Mouse (Mus musculus) embryo, embryonic 10.5 days (tissue): ENCODE data around the gene Otx2.
"Not testable (repeated sequence)": the region's sequence is repeated elsewhere in the genome, so short reads cannot be mapped to it uniquely, and the experiment has no call there.

Experiments used
- DNase-seq: peaks from one replicate; pipeline ENCODE4 v3.0.0-alpha.2; 2015; ENCODE audit warnings: low spot score

The Otx2 gene

DNA sequence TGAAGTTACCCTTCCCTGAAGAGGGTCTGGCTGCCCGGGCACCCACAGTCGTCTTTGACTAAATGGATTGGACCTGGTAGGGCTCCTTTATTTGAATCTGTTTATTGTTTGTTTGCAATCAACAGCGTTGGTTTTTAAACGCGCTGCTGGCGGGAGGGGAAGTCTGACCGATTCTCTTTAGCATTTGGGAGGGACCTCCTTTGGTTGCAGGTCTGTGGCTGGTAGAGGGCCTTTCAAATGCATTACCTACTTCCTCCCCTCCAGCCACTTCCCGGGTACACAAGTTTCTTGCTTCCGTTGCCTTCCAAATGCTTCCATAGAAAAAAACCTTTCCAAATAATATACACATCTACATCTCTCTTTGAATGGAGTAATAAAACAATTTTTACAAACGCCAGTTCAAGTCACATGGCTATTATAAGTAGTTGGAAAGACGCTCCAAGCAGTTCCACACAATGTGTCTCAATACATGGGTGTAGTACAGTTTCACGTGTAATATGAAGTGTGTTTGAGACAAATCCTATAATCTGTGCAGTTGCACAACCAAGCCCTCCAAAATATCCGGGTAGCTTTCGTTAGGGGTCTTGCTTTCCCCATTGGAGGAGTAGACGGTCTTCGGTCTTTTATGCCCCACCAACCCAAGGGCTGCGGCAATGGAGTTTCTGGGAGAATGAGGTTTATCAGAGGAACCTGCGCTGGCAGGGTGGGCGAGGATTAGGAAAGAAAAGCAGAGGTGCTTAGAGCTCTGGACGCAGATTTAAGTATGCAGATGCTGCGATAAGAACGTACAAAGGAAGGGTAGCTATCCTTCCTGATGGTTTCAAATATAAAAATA lies 19.7 kb downstream of the Otx2 start:
- peak; percentile 64 for DNase-seq

- DNase-seq, result peak; percentile 34
These were observed 20.5 kb downstream of the Otx2 start for GRCm38 (mm10) chr14:48653081-48653480.

GRCm38 (mm10) chr14:48652256-48652655 lies 21.4 kb downstream of the Otx2 start:
- peak; percentile 22 for DNase-seq

GRCm38 (mm10) chr14:48651471-48652211 lies 22.0 kb downstream of the Otx2 start:
- DNase-seq, result peak; percentile 55

DNA sequence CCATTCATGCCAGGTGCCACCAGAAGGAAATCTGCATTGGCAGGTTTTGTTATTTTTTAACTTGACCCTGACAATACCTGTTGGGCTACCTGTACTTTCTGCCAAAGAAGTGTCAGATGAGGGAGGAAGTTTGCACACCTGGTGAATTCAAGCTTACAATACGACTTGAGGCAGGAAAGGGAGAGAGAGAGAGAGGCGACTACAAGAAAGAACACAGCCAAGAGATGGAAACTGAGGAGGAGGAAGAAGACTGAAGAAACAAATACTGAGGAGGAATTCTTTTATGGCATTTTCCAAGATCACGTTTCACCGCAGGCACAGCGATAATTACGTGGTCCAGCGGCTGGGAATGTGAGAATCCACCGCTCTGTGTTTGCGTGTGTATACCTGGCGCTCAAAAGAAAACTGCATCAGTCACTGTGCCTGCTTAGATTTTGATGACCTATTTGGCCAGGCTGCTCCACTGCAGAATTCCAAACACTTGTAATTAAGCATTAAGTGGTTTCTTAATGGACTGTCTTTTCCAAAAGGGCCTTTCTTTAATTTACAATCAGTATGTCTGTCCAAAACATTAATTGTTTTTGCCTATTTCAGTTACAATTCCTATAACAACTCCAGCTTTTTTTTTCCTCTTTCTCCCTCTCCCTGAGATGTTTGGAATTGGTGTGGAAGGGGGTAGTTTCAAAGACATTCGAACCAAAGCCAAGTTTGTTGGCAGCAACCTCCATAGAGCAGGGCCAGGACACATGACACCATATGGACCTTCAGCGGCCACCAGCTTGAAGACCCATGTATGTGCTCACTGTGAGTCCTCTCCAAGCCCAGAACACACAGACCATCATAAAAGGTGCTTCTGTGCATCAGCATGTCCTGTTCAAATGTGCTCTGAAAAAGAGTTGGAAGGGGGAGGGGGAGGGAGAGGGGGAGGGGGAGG lies 31.9 kb downstream of the Otx2 start:
- DNase-seq, result no peak

DNA sequence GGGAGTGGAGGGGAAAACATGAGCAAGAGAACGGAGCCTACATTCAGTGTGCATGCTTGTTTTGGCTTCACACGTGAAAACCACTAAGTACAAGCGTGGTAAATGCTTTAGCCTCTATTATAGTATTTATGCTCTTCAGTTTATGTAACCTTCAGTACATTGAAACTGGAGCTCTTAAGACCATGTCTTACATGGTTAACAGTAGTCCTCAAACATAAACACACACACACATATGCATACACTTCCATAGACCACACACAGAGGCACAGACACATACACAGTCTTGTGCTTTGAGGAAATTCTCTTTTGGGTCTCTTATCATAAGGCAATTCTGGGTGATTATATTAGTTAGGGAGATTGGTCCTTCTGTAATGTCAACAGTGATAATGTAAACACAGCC lies 40.5 kb downstream of the Otx2 start:
- DNase-seq, result no peak

DNA sequence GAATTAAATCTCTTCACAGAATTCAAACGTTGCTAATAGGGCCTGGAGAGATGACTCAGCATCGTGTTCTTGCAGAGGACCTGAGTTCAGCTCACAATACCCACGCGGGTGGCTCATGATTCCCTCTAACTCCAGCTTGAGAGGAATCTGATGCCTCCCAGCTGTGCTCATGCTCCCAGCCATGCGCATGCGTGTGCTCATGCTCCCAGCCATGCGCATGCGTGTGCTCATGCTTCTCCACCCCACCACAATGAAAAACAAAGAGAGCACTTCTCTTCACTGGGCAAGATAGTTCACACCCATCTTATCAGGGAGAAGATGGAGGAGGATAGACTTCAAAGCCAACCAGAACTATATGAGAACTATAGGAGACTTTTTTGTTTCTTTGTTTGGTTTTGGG lies 41.3 kb downstream of the Otx2 start:
- DNase-seq, result no peak

GRCm38 (mm10) chr14:48631486-48631885 lies 42.1 kb downstream of the Otx2 start:
- DNase-seq, result no peak

- no peak for DNase-seq
These were observed 44.2 kb downstream of the Otx2 start for GRCm38 (mm10) chr14:48629404-48629803.

DNA sequence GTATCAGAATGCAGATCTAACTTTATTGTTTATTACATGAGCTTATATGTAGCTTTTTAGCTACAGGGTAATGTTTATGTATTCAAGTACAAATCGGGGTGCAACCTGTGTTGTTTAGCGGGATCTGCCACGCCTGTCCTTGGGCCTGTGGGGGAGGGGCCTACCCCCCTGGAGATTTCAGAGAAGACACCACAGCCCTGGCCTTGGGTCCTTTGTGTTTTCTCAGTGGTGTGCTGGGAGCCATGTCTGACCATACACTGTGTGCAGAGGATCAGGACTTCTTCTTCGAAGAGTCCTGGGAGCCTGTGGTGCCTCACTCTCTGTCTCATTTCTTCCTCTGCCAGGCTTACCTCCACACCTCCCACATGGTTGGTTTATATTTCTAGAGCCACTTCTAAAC lies 47.3 kb downstream of the Otx2 start:
- DNase-seq, result no peak

- no peak for DNase-seq
These were observed 48.3 kb downstream of the Otx2 start for GRCm38 (mm10) chr14:48625331-48625694.

- DNase-seq, result no peak
These were observed 48.9 kb downstream of the Otx2 start for GRCm38 (mm10) chr14:48624596-48625330.

GRCm38 (mm10) chr14:48622726-48623125 lies 50.9 kb downstream of the Otx2 start:
- not testable (repeated sequence) for DNase-seq

DNA sequence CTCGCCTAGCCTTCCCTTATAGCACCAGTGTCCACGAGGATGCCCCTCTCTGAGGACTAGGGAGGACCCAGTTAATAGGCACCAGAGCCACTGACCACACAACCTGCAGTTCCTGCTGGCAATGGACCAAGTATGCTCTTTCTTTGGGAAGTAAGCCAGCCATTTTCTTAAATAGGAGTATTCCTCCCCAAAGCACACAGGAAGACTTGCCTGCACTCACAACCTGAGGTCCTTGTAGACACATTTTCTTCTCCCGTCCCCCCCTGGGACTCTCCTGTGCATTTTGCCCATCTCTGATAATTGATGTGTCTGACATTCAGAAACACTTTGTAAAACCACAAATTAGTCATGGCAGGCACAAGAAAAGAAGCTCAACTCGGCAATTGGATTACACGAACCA lies 57.3 kb downstream of the Otx2 start:
- no peak for DNase-seq

- DNase-seq, result no peak
These were observed 64.8 kb downstream of the Otx2 start for GRCm38 (mm10) chr14:48608641-48609310.
